Comparison of ENCODE assay signal across 8 mouse cellular contexts in genomic region chr11:36108970-36109731, GRCm38 (mm10).
DNase-seq lines count a peak whose midpoint lies in the region; ATAC-seq and TF ChIP-seq lines count a peak whose summit lies in the region.

No protein-coding gene starts in this region.

- H3K36me3 ChIP-seq in forebrain, embryonic 11.5 days (ENCODE audit: control insufficient read depth, insufficient read depth, low read length), result no peaks in the 10 kb centered on the region
- no peaks in the 10 kb centered on the region for H3K36me3 ChIP-seq in kidney, postnatal 0 days (ENCODE audit: insufficient read depth, low read length)
- no peaks in the 10 kb centered on the region for H3K36me3 ChIP-seq in neural tube, embryonic 12.5 days

- DNase-seq in frontal cortex, postnatal 25 days (ENCODE audit: low spot score in 2 of 2), result no peak
- peak; percentile 77 for DNase-seq in forebrain, embryonic 11.5 days (ENCODE audit: low spot score)
- DNase-seq in kidney, postnatal 0 days (ENCODE audit: low spot score), result peak; percentile 3
- DNase-seq in T-cell, adult 2 months (ENCODE audit: low spot score), result no peak
- no peak for DNase-seq in adrenal gland, postnatal 36 days
- no peak for DNase-seq in ovary, postnatal 10 days (ENCODE audit: low spot score)

- 20% methylated on average over 12 of the region's 12 CpGs for WGBS in forebrain, embryonic 11.5 days
- WGBS in kidney, postnatal 0 days, result 33% methylated on average over 12 of the region's 12 CpGs
- 17% methylated on average over 12 of the region's 12 CpGs for WGBS in neural tube, embryonic 12.5 days

- H3K9ac ChIP-seq in forebrain, embryonic 11.5 days (ENCODE audit: low read length), result no peak overlapping the region
- no peak overlapping the region for H3K9ac ChIP-seq in kidney, postnatal 0 days (ENCODE audit: low read depth, low read length)
- no peak overlapping the region for H3K9ac ChIP-seq in neural tube, embryonic 12.5 days

- H3K4me2 ChIP-seq in forebrain, embryonic 11.5 days (ENCODE audit: low read depth, low read length, severe bottlenecking), result no peak overlapping the region
- H3K4me2 ChIP-seq in kidney, postnatal 0 days (ENCODE audit: low read length), result no peak overlapping the region
- H3K4me2 ChIP-seq in neural tube, embryonic 12.5 days (replicated peaks), result peak overlapping the region; percentile 10; the same call in 1 of the 2 replicates

- H3K27ac ChIP-seq in forebrain, embryonic 11.5 days (ENCODE audit: low read depth, low read length), result peak overlapping the region; percentile 21; the same call in 1 of the 2 replicates
- H3K27ac ChIP-seq in kidney, postnatal 0 days, result no peak overlapping the region
- H3K27ac ChIP-seq in neural tube, embryonic 12.5 days, result 0 out of 2 replicates have a peak overlapping the region, but pooled peaks have one; percentile 15

- no peak overlapping the region for H3K4me3 ChIP-seq in forebrain, embryonic 11.5 days (ENCODE audit: low read depth, low read length)
- H3K4me3 ChIP-seq in kidney, postnatal 0 days (replicated peaks; ENCODE audit: low read depth, low read length), result no peak overlapping the region
- no peak overlapping the region for H3K4me3 ChIP-seq in neural tube, embryonic 12.5 days

- H3K9me3 ChIP-seq in forebrain, embryonic 11.5 days (ENCODE audit: control insufficient read depth, low read length), result no peaks in the 10 kb centered on the region
- H3K9me3 ChIP-seq in kidney, postnatal 0 days (replicated peaks; ENCODE audit: low read length), result no peaks in the 10 kb centered on the region
- H3K9me3 ChIP-seq in neural tube, embryonic 12.5 days, result no peaks in the 10 kb centered on the region

- TF ChIP-seq CTCF in kidney, postnatal 0 days (IDR thresholded peaks at IDR 0.05; ENCODE audit: low read depth), result no peak

- peak; percentile 36; the same call in 1 of the 2 replicates for ATAC-seq in frontal cortex, adult (ENCODE audit: low TSS enrichment)
- peak; percentile 81 for ATAC-seq in forebrain, embryonic 11.5 days (replicated peaks; ENCODE audit: low FRiP score)
- no peak; the same call in 1 of the 2 replicates for ATAC-seq in kidney, postnatal 0 days (replicated peaks; ENCODE audit: low FRiP score, low read depth)
- ATAC-seq in neural tube, embryonic 12.5 days (ENCODE audit: low FRiP score, low read depth), result peak; percentile 63

- no peaks in the 10 kb centered on the region; the same call in 1 of the 2 replicates for H3K27me3 ChIP-seq in forebrain, embryonic 11.5 days (ENCODE audit: control insufficient read depth, insufficient read depth, low read length)
- H3K27me3 ChIP-seq in kidney, postnatal 0 days (ENCODE audit: insufficient read depth, low read length), result no peaks in the 10 kb centered on the region
- H3K27me3 ChIP-seq in neural tube, embryonic 12.5 days (replicated peaks), result no peaks in the 10 kb centered on the region

- peaks cover 18% of the 10 kb centered on the region for H3K4me1 ChIP-seq in forebrain, embryonic 11.5 days (replicated peaks; ENCODE audit: control insufficient read depth, insufficient read depth, low read length)
- H3K4me1 ChIP-seq in kidney, postnatal 0 days (replicated peaks; ENCODE audit: insufficient read depth, low read length), result no peaks in the 10 kb centered on the region
- H3K4me1 ChIP-seq in neural tube, embryonic 12.5 days, result peaks cover 38% of the 10 kb centered on the region

Comparison
In these comparisons a context has a peak if more than half of its experiments do, and no peak if none do; other contexts are left out.
1. DNase-seq: peak in forebrain, embryonic 11.5 days (single experiment) and kidney, postnatal 0 days (single experiment); none in frontal cortex, postnatal 25 days (0 of 2), T-cell, adult 2 months (single experiment), adrenal gland, postnatal 36 days (0 of 2) and ovary, postnatal 10 days (single experiment).